Mouse (Mus musculus) heart, adult 10 weeks (tissue): ENCODE data around the gene Atg16l2. TPM values are rescaled to one million over a fixed set of nuclear protein-coding genes. Genes with fewer than 3 reads are reported as not detected.

Source experiments
- polyA plus RNA-seq: library from polyadenylated mRNA; stranded (reverse); fragments of 350-450 nt; fragmentation: Illumina TruSeq; extraction: RNeasy Lipid Tissue Mini Kit (QIAGEN cat#74804); gene quantifications from one replicate; pipeline ENCODE4 v1.2.3, GENCODE M21; 2014; ENCODE audit warnings: low read depth, low replicate concordance

The Atg16l2 gene
- polyA plus RNA-seq, result 27.0 TPM

DNA sequence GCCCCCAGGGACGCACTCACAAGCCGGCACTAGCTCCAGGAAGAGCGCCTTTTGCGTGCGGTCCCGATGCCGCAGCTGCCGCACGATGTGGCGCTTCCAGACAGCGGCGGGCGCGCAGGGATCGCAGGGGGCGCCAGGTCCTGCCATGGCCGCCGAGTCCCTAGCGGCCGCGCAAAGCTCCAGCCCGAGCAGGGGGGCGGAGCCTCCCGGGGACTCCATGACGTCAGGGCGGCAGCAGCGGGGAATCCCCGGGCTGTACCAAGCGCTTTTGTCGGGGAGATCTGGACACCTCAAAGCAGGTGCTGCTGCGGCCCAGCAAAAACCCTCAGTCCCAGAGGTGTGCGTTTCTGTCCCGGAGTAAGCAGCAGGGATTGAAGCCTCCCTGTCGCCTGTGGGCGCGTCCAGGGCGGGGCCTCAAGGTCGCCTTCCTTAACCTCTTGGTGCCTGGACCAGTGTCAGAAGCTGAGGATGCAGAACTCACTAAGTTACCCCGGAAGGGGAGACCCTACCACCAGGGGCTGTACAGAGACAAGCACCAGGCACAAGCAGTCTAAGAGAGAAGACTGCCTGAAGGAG lies at the start of gene Atg16l2:
TSS of gene Atg16l2 (minus strand) at position 371 of the 576 bp plus-strand sequence.

DNA sequence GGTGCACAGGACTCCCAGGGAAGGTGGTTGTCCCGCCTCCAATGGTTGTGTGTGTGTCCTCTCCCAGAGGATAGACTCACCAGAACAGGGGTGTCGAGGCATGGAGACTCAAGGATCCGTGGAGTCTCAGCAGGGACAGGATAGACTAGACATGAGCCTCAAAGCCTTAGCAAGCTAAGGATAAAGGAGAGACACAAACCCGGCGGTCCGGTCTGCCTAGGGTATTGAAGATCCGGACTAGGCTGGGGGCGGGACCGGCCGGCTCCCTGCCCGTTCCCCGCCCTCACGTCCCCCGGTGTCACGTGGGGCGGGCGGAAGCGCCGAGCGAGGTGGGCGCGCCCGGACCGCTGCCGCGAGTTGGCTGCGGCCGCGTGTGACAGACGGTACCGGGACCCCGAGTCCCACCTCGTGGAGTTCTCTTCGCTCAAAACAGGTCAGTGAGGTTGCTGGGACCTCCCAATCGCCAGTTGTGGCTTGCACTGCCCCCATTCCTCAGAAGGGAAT lies 45.8 kb upstream of the Atg16l2 start, which contains the start of gene Arap1:
TSS of gene Arap1 (plus strand) at position 301 of the 504 bp plus-strand sequence.

DNA sequence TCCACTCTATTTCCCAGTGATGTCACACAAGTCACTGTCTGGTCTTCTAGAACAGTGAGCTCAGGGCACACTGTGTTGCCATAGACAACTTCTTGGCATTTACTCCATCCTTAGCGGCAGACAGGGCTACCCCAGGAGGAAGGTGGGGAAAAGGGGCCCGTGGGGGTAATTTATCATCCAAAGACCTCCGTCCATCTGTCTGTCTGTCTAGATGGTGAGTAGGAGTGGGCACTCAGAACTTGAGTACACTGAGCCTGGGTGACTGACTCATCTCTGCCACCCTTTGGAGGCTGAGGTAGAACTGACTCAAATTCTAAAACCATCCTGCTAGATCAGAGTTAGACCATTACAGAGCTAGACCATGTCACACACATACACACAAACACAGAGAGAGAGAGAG lies 15.0 kb upstream of the Atg16l2 start, which contains the start of gene Stard10:
TSS of gene Stard10 (plus strand) at position 73 of the 400 bp plus-strand sequence.

Other genes with a start within 250 kb of the Atg16l2 start
- gene Fchsd2, start 209.4 kb downstream of the Atg16l2 start, polyA plus RNA-seq, result 12.8 TPM
- gene Stard10, start 14.8 kb upstream of the Atg16l2 start, polyA plus RNA-seq, result 141 TPM
- 30.1 TPM for gene Arap1, start 45.8 kb upstream of the Atg16l2 start, polyA plus RNA-seq
- gene Gm45837, start 108.6 kb upstream of the Atg16l2 start, polyA plus RNA-seq, result not detected
- 60.9 TPM for gene Pde2a, start 119.4 kb upstream of the Atg16l2 start, polyA plus RNA-seq